Mouse (Mus musculus): Measurements from ENCODE around the gene Spryd3. TPM values are rescaled to one million over a fixed set of nuclear protein-coding genes. Genes with fewer than 3 reads are reported as not detected.

The Spryd3 gene
- polyA plus RNA-seq, 1 experiment: 1.1 TPM

- peaks cover 50% of the 10 kb centered on the region for H3K27me3 ChIP-seq (ENCODE audit: control insufficient read depth)
- peaks cover 30% of the 10 kb centered on the region for H3K4me1 ChIP-seq (ENCODE audit: control insufficient read depth)
- peaks cover 44% of the 10 kb centered on the region for H3K36me3 ChIP-seq (ENCODE audit: control insufficient read depth)
- no peaks in the 10 kb centered on the region for H3K9me3 ChIP-seq (ENCODE audit: control insufficient read depth, low read length)
- no peak overlapping the region for H3K4me3 ChIP-seq (replicated peaks)
- no peak for TF ChIP-seq TAL1 (IDR thresholded peaks at IDR 0.05; ENCODE audit: low read length)
- no peak for TF ChIP-seq GATA1 (IDR thresholded peaks at IDR 0.05; ENCODE audit: low read length)
Observed at GRCm38 (mm10) chr15:102099260-102099659, 36.8 kb downstream of the Spryd3 start.

GRCm38 (mm10) chr15:102097991-102098555, 38.0 kb downstream of the Spryd3 start:
- Histone ChIP-seq H3K4me3 (replicated peaks) (no peak overlapping the region), H3K9me3 (ENCODE audit: control insufficient read depth, low read length) (no peaks in the 10 kb centered on the region), H3K27me3 (ENCODE audit: control insufficient read depth) (peaks cover 39% of the 10 kb centered on the region), H3K36me3 (ENCODE audit: control insufficient read depth) (peaks cover 56% of the 10 kb centered on the region), H3K4me1 (ENCODE audit: control insufficient read depth) (peaks cover 23% of the 10 kb centered on the region)
- TF ChIP-seq TAL1 (IDR thresholded peaks at IDR 0.05; ENCODE audit: low read length) (no peak), GATA1 (IDR thresholded peaks at IDR 0.05; ENCODE audit: low read length) (no peak)

DNA sequence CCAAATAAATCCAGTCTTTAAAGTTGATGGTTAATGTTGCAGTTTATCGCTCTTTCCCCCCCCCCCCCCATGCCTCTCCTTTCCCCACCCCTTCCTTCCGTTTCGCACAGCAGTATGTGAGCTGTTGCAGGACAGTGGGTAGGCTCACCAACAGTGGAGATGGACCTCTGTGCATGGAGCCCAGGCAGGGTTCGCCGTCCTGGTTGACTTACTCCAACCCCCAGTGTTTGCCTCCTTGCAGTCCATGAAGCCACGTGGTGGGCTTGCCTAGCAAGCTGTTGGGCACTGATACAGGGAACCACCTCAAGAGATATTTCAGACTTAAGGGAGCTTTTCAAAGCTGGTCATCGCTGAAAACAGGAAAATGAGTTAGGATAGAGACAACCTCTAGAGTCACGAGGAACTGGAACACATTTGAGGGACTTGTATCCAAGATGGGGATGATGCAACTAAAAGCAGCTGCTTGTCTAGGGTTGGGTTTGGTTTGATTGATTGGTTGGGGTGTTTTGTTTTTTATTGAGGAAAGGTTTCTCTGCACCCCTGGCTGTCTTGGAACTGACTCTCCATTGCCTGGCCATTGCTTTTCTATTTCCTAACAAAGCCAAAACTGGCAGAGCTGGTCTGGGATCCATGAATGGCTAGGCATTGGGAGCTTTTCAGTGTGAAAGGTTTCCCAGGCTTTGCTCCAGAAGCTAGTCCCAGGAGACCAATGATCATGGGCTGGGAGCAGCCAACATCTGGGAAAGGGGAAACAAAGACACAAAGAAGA, 38.7 kb downstream of the Spryd3 start:
- H3K9me3 ChIP-seq (ENCODE audit: control insufficient read depth, low read length): no peaks in the 10 kb centered on the region
- H3K4me3 ChIP-seq (replicated peaks): no peak overlapping the region
- H3K27me3 ChIP-seq (ENCODE audit: control insufficient read depth): peaks cover 31% of the 10 kb centered on the region
- peaks cover 23% of the 10 kb centered on the region for H3K4me1 ChIP-seq (ENCODE audit: control insufficient read depth)
- TF ChIP-seq TAL1 (IDR thresholded peaks at IDR 0.05; ENCODE audit: low read length) (no peak), GATA1 (IDR thresholded peaks at IDR 0.05; ENCODE audit: low read length) (no peak)
- peaks cover 63% of the 10 kb centered on the region for H3K36me3 ChIP-seq (ENCODE audit: control insufficient read depth)

GRCm38 (mm10) chr15:102094988-102095387, 41.0 kb downstream of the Spryd3 start:
- Histone ChIP-seq H3K27me3 (ENCODE audit: control insufficient read depth) (peaks cover 8% of the 10 kb centered on the region), H3K9me3 (ENCODE audit: control insufficient read depth, low read length) (no peaks in the 10 kb centered on the region), H3K36me3 (ENCODE audit: control insufficient read depth) (peaks cover 87% of the 10 kb centered on the region), H3K4me1 (ENCODE audit: control insufficient read depth) (peaks cover 7% of the 10 kb centered on the region), H3K4me3 (replicated peaks) (no peak overlapping the region)
- no peak for TF ChIP-seq GATA1 (IDR thresholded peaks at IDR 0.05; ENCODE audit: low read length)
- no peak for TF ChIP-seq TAL1 (IDR thresholded peaks at IDR 0.05; ENCODE audit: low read length)

DNA sequence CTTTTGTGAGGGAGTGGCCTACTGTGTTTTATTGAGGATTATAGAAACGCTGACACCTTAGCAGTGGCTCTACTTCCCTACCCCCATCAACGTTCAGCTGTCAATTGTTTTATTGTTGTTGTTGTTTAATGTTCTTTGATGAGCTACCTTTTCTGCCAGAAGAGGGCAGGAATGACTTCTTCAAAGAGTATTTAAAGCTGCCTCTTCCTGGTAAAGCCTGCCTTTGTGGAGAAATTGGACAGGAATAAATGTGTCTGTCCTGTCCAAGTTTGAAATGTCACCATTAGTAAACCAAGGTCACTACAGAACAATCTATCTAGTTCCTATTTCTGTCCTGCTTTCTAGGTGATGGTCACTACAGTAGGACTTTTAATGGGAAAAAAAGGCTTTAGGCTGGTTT, 41.9 kb downstream of the Spryd3 start:
- Histone ChIP-seq H3K9me3 (ENCODE audit: control insufficient read depth, low read length) (no peaks in the 10 kb centered on the region), H3K36me3 (ENCODE audit: control insufficient read depth) (peaks cover 93% of the 10 kb centered on the region), H3K4me3 (replicated peaks) (no peak overlapping the region), H3K27me3 (ENCODE audit: control insufficient read depth) (peaks cover 1% of the 10 kb centered on the region), H3K4me1 (ENCODE audit: control insufficient read depth) (peaks cover under 1% of the 10 kb centered on the region)
- TF ChIP-seq TAL1 (IDR thresholded peaks at IDR 0.05; ENCODE audit: low read length) (no peak), GATA1 (IDR thresholded peaks at IDR 0.05; ENCODE audit: low read length) (no peak)

DNA sequence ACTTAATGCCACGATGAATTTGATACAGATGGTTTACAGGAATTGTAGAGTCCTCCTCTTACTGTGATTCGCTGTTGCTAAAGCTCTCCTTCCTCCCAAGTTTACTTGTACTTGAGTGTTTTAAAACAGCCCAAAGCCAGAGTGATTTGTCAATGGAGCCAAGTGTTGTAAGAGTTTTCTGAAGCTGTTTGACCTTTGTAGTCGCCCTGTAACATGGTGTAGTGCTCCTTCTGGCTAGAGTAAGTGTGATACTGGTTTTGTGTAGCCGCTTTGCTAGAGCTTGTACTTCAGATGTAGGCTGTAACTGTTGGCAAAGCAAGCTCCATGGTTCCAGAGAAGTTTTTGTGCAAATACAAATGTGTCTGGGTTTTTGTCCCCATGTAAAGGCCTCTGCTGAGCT, 43.8 kb downstream of the Spryd3 start:
- H3K9me3 ChIP-seq (ENCODE audit: control insufficient read depth, low read length): no peaks in the 10 kb centered on the region
- TF ChIP-seq TAL1 (IDR thresholded peaks at IDR 0.05; ENCODE audit: low read length) (no peak), GATA1 (IDR thresholded peaks at IDR 0.05; ENCODE audit: low read length) (no peak)
- H3K36me3 ChIP-seq (ENCODE audit: control insufficient read depth): peaks cover 97% of the 10 kb centered on the region
- no peaks in the 10 kb centered on the region for H3K4me1 ChIP-seq (ENCODE audit: control insufficient read depth)
- no peaks in the 10 kb centered on the region for H3K27me3 ChIP-seq (ENCODE audit: control insufficient read depth)
- no peak overlapping the region for H3K4me3 ChIP-seq (replicated peaks)

- H3K9me3 ChIP-seq (ENCODE audit: control insufficient read depth, low read length): no peaks in the 10 kb centered on the region
- no peaks in the 10 kb centered on the region for H3K4me1 ChIP-seq (ENCODE audit: control insufficient read depth)
- no peak for TF ChIP-seq TAL1 (IDR thresholded peaks at IDR 0.05; ENCODE audit: low read length)
- H3K36me3 ChIP-seq (ENCODE audit: control insufficient read depth): peaks cover 100% of the 10 kb centered on the region
- no peak overlapping the region for H3K4me3 ChIP-seq (replicated peaks)
- no peaks in the 10 kb centered on the region for H3K27me3 ChIP-seq (ENCODE audit: control insufficient read depth)
Observed at GRCm38 (mm10) chr15:102091688-102092087, 44.3 kb downstream of the Spryd3 start.

GRCm38 (mm10) chr15:102091063-102091679, 44.9 kb downstream of the Spryd3 start:
- H3K9me3 ChIP-seq (ENCODE audit: control insufficient read depth, low read length): no peaks in the 10 kb centered on the region
- H3K4me3 ChIP-seq (replicated peaks): no peak overlapping the region
- no peaks in the 10 kb centered on the region for H3K27me3 ChIP-seq (ENCODE audit: control insufficient read depth)
- H3K4me1 ChIP-seq (ENCODE audit: control insufficient read depth): no peaks in the 10 kb centered on the region
- TF ChIP-seq TAL1 (IDR thresholded peaks at IDR 0.05; ENCODE audit: low read length) (no peak), GATA1 (IDR thresholded peaks at IDR 0.05; ENCODE audit: low read length) (no peak)
- peaks cover 100% of the 10 kb centered on the region for H3K36me3 ChIP-seq (ENCODE audit: control insufficient read depth)

- Histone ChIP-seq H3K4me3 (replicated peaks) (no peak overlapping the region), H3K4me1 (ENCODE audit: control insufficient read depth) (no peaks in the 10 kb centered on the region), H3K9me3 (ENCODE audit: control insufficient read depth, low read length) (no peaks in the 10 kb centered on the region), H3K36me3 (ENCODE audit: control insufficient read depth) (peaks cover 100% of the 10 kb centered on the region), H3K27me3 (ENCODE audit: control insufficient read depth) (no peaks in the 10 kb centered on the region)
- TF ChIP-seq TAL1 (IDR thresholded peaks at IDR 0.05; ENCODE audit: low read length): no peak
- TF ChIP-seq GATA1 (IDR thresholded peaks at IDR 0.05; ENCODE audit: low read length): no peak
Observed at GRCm38 (mm10) chr15:102089914-102090585, 46.0 kb downstream of the Spryd3 start.
